Mouse (Mus musculus) stomach, postnatal 0 days (tissue): Measurements from ENCODE around the gene Ly75. TPM values are rescaled to one million over a fixed set of nuclear protein-coding genes. Genes with fewer than 3 reads are reported as not detected.

ENCODE experiments used
- ATAC-seq: fragments of 200-750 bp; cut with Nextera tagmentation; 2 replicates; pipeline ENCODE4 v1.8.0; 2017; ENCODE audit not compliant: low FRiP score, low TSS enrichment
- DNase-seq: peaks from one replicate; pipeline ENCODE4 v3.0.0-alpha.2; 2016; ENCODE audit warnings: low spot score
- H3K27ac ChIP-seq: fragments of 300-500 bp; sonication (generic); replicated peaks from 2 replicates; pipeline ENCODE4 v1.5.1; 2014; ENCODE audit warnings: mild to moderate bottlenecking, control low read depth
- H3K27me3 ChIP-seq: fragments of 300-500 bp; sonication (generic); 2 replicates; pipeline ENCODE4 v1.6.1; 2014; ENCODE audit warnings: low read length; ENCODE audit not compliant: control insufficient read depth, insufficient read depth
- H3K36me3 ChIP-seq: fragments of 300-500 bp; sonication (generic); 2 replicates; pipeline ENCODE4 v1.6.1; 2014; ENCODE audit warnings: low read length, mixed read lengths; ENCODE audit not compliant: control insufficient read depth, insufficient read depth
- H3K4me1 ChIP-seq: fragments of 300-500 bp; sonication (generic); replicated peaks from 2 replicates; pipeline ENCODE4 v1.6.1; 2014; ENCODE audit warnings: antibody characterized with exemption; ENCODE audit not compliant: control insufficient read depth, insufficient read depth
- H3K4me2 ChIP-seq: fragments of 300-500 bp; sonication (generic); replicated peaks from 2 replicates; pipeline ENCODE4 v1.6.1; 2014; ENCODE audit warnings: low read depth, mild to moderate bottlenecking, control low read depth, moderate library complexity
- H3K4me3 ChIP-seq: fragments of 300-500 bp; sonication (generic); 2 replicates; pipeline ENCODE4 v1.5.1; 2014; ENCODE audit warnings: low read depth, low read length, control low read depth
- H3K9ac ChIP-seq: fragments of 300-500 bp; sonication (generic); 2 replicates; pipeline ENCODE4 v1.6.1; 2014; ENCODE audit warnings: mild to moderate bottlenecking, low read length, control low read depth, mixed read lengths
- H3K9me3 ChIP-seq: fragments of 300-500 bp; sonication (generic); 2 replicates; pipeline ENCODE4 v1.6.1; 2016; ENCODE audit warnings: low read length; ENCODE audit not compliant: control insufficient read depth
- CTCF ChIP-seq: IDR thresholded peaks from 2 replicates; pipeline ENCODE4 v1.5.1; 2016; ENCODE audit warnings: antibody characterized with exemption, low read depth, mild to moderate bottlenecking, moderate library complexity
- EP300 ChIP-seq: optimal IDR thresholded peaks from 2 replicates; pipeline ENCODE3; 2016; ENCODE audit warnings: antibody characterized with exemption
- WGBS: fragments of 180-500 bp; shearing (Covaris S2); extraction: QIAGEN DNeasy Blood & Tissue Kit; methylation state at CpG from one replicate; pipeline ENCODE4 v1.1.7; 2014; 5-methylcytosine and 5-hydroxymethylcytosine counted together
- polyA plus RNA-seq: library from polyadenylated mRNA; unstranded; fragments of >200 nt; fragmentation: Nextera tagmentation; extraction: Ambion mirVana; gene quantifications from 2 replicates; pipeline ENCODE4 v1.2.1, GENCODE M21; 2015

Ly75 gene
- polyA plus RNA-seq, 1 experiment from 2014 or later = 0.23 TPM

DNA sequence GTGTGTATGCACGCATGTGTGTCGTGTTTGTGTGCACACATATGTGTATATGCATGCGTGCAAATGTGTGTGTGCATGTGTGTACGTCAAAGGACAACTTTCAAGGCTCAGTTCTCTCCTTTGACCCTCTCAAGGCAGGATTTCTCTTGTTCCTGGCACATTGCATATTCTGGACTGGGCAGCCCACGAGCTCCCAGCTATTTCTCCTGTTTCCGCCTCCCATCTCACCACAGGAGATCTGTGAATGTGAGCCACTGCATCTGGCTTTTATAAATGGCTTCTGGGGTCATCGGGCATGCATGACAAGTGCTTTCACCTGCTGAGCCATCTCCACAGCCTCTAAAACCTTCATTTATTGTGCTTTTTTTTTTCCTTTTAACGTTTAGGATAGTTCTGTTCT is 36.6 kb downstream of the Ly75 start:
- Histone ChIP-seq H3K9me3 (no peaks in the 10 kb centered on the region), H3K4me3 (no peak overlapping the region), H3K9ac (no peak overlapping the region), H3K27ac (no peak overlapping the region), H3K4me1 (no peaks in the 10 kb centered on the region), H3K36me3 (no peaks in the 10 kb centered on the region), H3K27me3 (no peaks in the 10 kb centered on the region), H3K4me2 (no peak overlapping the region)
- no peak for TF ChIP-seq EP300
- no peak for TF ChIP-seq CTCF
- DNase-seq (no peak), ATAC-seq (no peak)
- 82% methylated on average over 8 of the region's 8 CpGs for WGBS

GRCm38 (mm10) chr2:60345717-60346116 is 37.4 kb downstream of the Ly75 start:
- ATAC-seq (no peak), DNase-seq (no peak)
- TF ChIP-seq CTCF (no peak), EP300 (no peak)
- no peak overlapping the region for H3K9ac ChIP-seq
- H3K4me2 ChIP-seq = no peak overlapping the region
- no peaks in the 10 kb centered on the region for H3K36me3 ChIP-seq
- H3K27ac ChIP-seq = no peak overlapping the region
- H3K9me3 ChIP-seq = no peaks in the 10 kb centered on the region
- no peaks in the 10 kb centered on the region for H3K27me3 ChIP-seq
- WGBS = 74% methylated on average over 7 of the region's 7 CpGs
- no peak overlapping the region for H3K4me3 ChIP-seq
- H3K4me1 ChIP-seq = no peaks in the 10 kb centered on the region

DNA sequence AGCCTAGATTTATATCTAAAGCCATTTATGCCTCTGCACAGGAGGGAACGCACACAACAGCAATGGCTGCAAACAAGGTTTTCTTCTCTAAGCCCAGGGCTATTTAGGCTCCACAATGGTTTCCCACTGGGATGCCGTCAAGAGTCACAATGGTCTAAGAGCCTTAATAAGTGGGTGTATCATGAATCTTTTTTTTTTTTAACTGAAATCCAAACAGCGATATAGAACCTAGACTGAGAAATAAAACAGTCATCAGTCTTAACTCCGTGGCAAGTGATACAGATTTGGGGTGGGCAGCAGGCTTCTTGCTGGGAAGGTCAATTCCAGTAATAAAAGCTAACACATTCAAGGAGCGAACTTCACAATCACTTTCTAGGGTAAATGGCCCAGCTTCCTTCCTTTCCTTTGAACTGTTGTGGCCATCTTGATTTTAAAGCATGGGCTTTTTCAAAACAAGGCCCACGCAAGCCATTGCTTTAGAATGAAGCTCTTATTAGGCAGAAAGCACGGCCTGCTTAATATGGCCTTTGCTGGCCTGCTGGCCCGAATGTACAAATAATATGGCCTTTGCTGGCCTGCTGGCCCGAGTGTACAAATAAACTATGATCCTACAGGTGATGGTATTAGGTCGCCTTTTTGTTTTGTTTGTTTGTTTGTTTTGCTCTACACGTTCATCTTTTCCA is 39.4 kb downstream of the Ly75 start:
- Histone ChIP-seq H3K9me3 (no peaks in the 10 kb centered on the region), H3K27ac (no peak overlapping the region), H3K4me1 (no peaks in the 10 kb centered on the region), H3K9ac (no peak overlapping the region), H3K4me2 (no peak overlapping the region), H3K4me3 (no peak overlapping the region), H3K36me3 (no peaks in the 10 kb centered on the region), H3K27me3 (no peaks in the 10 kb centered on the region)
- 79% methylated on average over 11 of the region's 11 CpGs for WGBS
- DNase-seq (no peak), ATAC-seq (no peak)
- TF ChIP-seq CTCF (no peak), EP300 (no peak)

DNA sequence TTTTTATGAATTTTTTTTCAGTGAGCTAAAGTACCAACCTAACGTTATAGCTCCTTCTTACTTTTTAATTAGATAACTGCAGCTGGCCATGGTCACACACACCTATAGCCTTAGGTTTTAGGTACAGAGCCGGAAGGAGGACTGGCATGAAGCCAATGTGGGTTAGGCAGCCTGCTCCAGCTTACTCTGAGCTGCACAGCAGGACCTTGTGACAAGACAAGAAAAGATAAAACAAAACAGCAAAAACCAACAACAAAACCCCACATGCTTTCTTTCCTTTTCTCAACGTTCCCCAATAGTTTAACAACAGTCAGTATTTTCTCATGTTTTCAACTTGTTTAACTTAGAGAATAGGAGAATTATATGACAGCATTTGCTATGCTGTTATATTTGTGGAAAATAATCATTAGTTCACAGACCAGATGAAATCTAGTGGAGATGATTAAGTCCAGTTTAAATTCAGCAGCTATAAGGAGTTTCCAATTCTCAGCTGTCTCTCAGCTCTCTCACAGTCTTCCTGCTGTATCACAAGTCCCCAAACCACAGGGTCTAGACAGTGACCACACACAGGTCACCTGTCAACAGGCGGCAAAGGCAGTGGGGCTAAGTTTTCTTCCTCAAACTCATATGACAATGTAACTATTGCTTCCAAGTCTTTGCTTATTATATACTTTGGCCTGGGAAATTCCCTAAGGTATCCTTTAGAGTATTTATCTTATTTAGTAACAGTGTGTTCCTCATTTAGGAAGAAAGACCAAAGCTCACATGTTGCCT is 40.8 kb downstream of the Ly75 start:
- ATAC-seq (no peak), DNase-seq (no peak)
- Histone ChIP-seq H3K4me1 (no peaks in the 10 kb centered on the region), H3K4me2 (no peak overlapping the region), H3K27ac (no peak overlapping the region), H3K4me3 (no peak overlapping the region), H3K27me3 (no peaks in the 10 kb centered on the region), H3K9me3 (no peaks in the 10 kb centered on the region), H3K36me3 (no peaks in the 10 kb centered on the region), H3K9ac (no peak overlapping the region)
- 64% methylated on average over 4 of the region's 4 CpGs for WGBS
- no peak for TF ChIP-seq EP300
- no peak for TF ChIP-seq CTCF

- H3K36me3 ChIP-seq = no peaks in the 10 kb centered on the region
- no peak overlapping the region for H3K4me2 ChIP-seq
- DNase-seq (no peak), ATAC-seq (no peak)
- no peaks in the 10 kb centered on the region for H3K27me3 ChIP-seq
- H3K4me3 ChIP-seq = no peak overlapping the region
- H3K9ac ChIP-seq = no peak overlapping the region
- TF ChIP-seq CTCF = no peak
- TF ChIP-seq EP300 = no peak
- H3K27ac ChIP-seq = no peak overlapping the region
- H3K4me1 ChIP-seq = no peaks in the 10 kb centered on the region
- 37% methylated on average over 9 of the region's 9 CpGs for WGBS
- no peaks in the 10 kb centered on the region for H3K9me3 ChIP-seq
Measured at GRCm38 (mm10) chr2:60337937-60338336, 45.2 kb downstream of the Ly75 start.

DNA sequence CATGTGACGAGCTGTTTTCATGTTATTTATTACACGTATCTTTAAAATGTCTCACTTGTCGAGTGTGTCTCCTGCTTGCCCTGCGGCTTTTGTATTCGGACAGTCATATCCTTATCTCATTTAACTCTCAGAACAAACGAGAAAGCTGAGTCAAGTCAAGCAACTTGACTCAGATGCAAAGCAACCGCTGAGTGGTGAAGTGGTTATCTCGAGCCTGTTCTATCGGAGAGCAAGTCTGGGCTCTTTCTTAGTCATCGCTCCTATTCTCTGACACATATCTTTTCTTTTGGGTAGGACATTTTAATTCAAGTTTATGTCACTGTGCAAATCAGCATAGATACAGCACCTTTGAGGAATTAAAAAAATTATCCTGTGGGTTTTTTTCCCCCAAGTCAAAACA is 54.5 kb downstream of the Ly75 start:
- H3K27me3 ChIP-seq = no peaks in the 10 kb centered on the region
- no peak overlapping the region for H3K4me2 ChIP-seq
- H3K9ac ChIP-seq = no peak overlapping the region
- TF ChIP-seq CTCF (no peak), EP300 (no peak)
- no peak overlapping the region for H3K4me3 ChIP-seq
- no peaks in the 10 kb centered on the region for H3K9me3 ChIP-seq
- no peaks in the 10 kb centered on the region for H3K4me1 ChIP-seq
- no peak overlapping the region for H3K27ac ChIP-seq
- ATAC-seq (no peak), DNase-seq (no peak)
- WGBS = 72% methylated on average over 10 of the region's 10 CpGs
- no peaks in the 10 kb centered on the region for H3K36me3 ChIP-seq
